ENCODE assay signal across 8 mouse cellular contexts in the genomic region with DNA sequence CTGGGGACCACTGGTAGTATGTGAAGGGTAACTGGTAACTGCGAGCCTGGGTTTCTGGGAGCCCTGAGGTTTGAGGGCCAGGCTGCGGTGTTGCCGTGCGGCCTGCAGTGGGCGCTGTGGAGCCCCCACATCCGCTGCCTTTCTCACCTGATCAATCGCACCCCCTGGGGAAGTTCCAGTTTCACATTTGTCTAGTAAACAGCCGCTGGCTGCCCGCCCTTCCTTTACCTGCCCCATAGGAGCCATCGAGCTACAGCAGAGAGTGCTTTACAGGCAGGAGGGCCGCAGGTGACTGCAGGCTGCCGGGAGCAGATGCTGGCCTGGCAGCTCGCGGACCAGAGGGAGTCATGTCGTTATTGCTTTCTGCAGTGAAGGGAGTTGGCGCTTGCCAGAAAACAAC.
DNase-seq lines count a peak whose midpoint lies in the region; ATAC-seq lines count a peak whose summit lies in the region.

No protein-coding gene starts in this region.

- peak overlapping the region; percentile 50 for H3K4me2 ChIP-seq in embryonic facial prominence, embryonic 11.5 days (ENCODE audit: low read depth, low read length)
- H3K4me2 ChIP-seq in midbrain, embryonic 16.5 days (ENCODE audit: low read length): peak overlapping the region; percentile 53

- H3K36me3 ChIP-seq in embryonic facial prominence, embryonic 11.5 days (replicated peaks; ENCODE audit: control insufficient read depth, insufficient read depth, low read depth, low read length): no peaks in the 10 kb centered on the region
- H3K36me3 ChIP-seq in heart, embryonic 10.5 days: no peaks in the 10 kb centered on the region
- H3K36me3 ChIP-seq in midbrain, embryonic 16.5 days (ENCODE audit: control insufficient read depth, insufficient read depth, low read length): no peaks in the 10 kb centered on the region

- peak; percentile 72 for DNase-seq in 416B (ENCODE audit: low read depth)
- peak; percentile 58 for DNase-seq in adrenal gland, postnatal 25 days
- peak; percentile 71 for DNase-seq in embryonic facial prominence, embryonic 11.5 days (ENCODE audit: low spot score)
- no peak for DNase-seq in heart, embryonic 10.5 days (ENCODE audit: low spot score)
- peak; percentile 73 for DNase-seq in kidney, adult 9 months
- peak; percentile 46 for DNase-seq in liver
- DNase-seq in spleen, postnatal 4 days (ENCODE audit: low spot score in 2 of 2): peak; percentile 71 to 86

- peak overlapping the region; percentile 19; the same call in 1 of the 2 replicates for H3K4me3 ChIP-seq in embryonic facial prominence, embryonic 11.5 days (ENCODE audit: low read depth, low read length)
- H3K4me3 ChIP-seq in heart, embryonic 10.5 days: peak overlapping the region; percentile 54
- peak overlapping the region; percentile 22; the same call in 1 of the 2 replicates for H3K4me3 ChIP-seq in midbrain, embryonic 16.5 days (ENCODE audit: low read depth, low read length)

- WGBS in embryonic facial prominence, embryonic 11.5 days: 10% methylated on average over 16 of the region's 16 CpGs
- 12% methylated on average over 16 of the region's 16 CpGs for WGBS in heart, embryonic 10.5 days
- 3% methylated on average over 16 of the region's 16 CpGs for WGBS in midbrain, embryonic 16.5 days

- no peaks in the 10 kb centered on the region for H3K27me3 ChIP-seq in embryonic facial prominence, embryonic 11.5 days (ENCODE audit: control insufficient read depth, insufficient read depth, low read length)
- peaks cover 92% of the 10 kb centered on the region for H3K27me3 ChIP-seq in heart, embryonic 10.5 days (ENCODE audit: insufficient read depth, poor library complexity, severe bottlenecking)
- no peaks in the 10 kb centered on the region; the same call in 1 of the 2 replicates for H3K27me3 ChIP-seq in midbrain, embryonic 16.5 days (ENCODE audit: control insufficient read depth, insufficient read depth, low read depth, low read length)

- no peak overlapping the region for H3K27ac ChIP-seq in embryonic facial prominence, embryonic 11.5 days (replicated peaks; ENCODE audit: low read depth, low read length)
- H3K27ac ChIP-seq in heart, embryonic 10.5 days: peak overlapping the region; percentile 54
- H3K27ac ChIP-seq in midbrain, embryonic 16.5 days (ENCODE audit: low read length): no peak overlapping the region; the same call in 1 of the 2 replicates

- no peak for ATAC-seq in embryonic facial prominence, embryonic 11.5 days (replicated peaks; ENCODE audit: insufficient number of reproducible peaks, low FRiP score, low TSS enrichment, low read depth)
- ATAC-seq in midbrain, embryonic 16.5 days: no peak

- H3K9me3 ChIP-seq in embryonic facial prominence, embryonic 11.5 days (replicated peaks; ENCODE audit: control insufficient read depth, low read length): no peaks in the 10 kb centered on the region
- no peaks in the 10 kb centered on the region for H3K9me3 ChIP-seq in heart, embryonic 10.5 days
- no peaks in the 10 kb centered on the region for H3K9me3 ChIP-seq in midbrain, embryonic 16.5 days (replicated peaks; ENCODE audit: control insufficient read depth, low read length, poor library complexity, severe bottlenecking)

- H3K4me1 ChIP-seq in embryonic facial prominence, embryonic 11.5 days (ENCODE audit: control insufficient read depth, insufficient read depth, low read length): peaks cover 2% of the 10 kb centered on the region; the same call in 1 of the 2 replicates
- peaks cover 6% of the 10 kb centered on the region for H3K4me1 ChIP-seq in heart, embryonic 10.5 days
- H3K4me1 ChIP-seq in midbrain, embryonic 16.5 days (ENCODE audit: control insufficient read depth, insufficient read depth, low read length): peaks cover 4% of the 10 kb centered on the region; the same call in 1 of the 2 replicates

- H3K9ac ChIP-seq in embryonic facial prominence, embryonic 11.5 days (replicated peaks; ENCODE audit: low read length): peak overlapping the region; percentile 41; the same call in 1 of the 2 replicates
- peak overlapping the region; percentile 53; the same call in 1 of the 2 replicates for H3K9ac ChIP-seq in midbrain, embryonic 16.5 days (ENCODE audit: low read depth, low read length)
